Mouse (Mus musculus): ENCODE measurements around the gene Eef1akmt3. TPM values are rescaled to one million over a fixed set of nuclear protein-coding genes. Genes with fewer than 3 reads are reported as not detected.

Eef1akmt3 gene
- polyA plus RNA-seq, 1 experiment: not detected

GRCm38 (mm10) chr10:126984189-126985004, 56.9 kb downstream of the Eef1akmt3 start:
- no peaks in the 10 kb centered on the region for H3K9me3 ChIP-seq (ENCODE audit: control insufficient read depth, low read length)
- no peak for TF ChIP-seq TAL1 (IDR thresholded peaks at IDR 0.05; ENCODE audit: low read length)
- no peak for TF ChIP-seq GATA1 (IDR thresholded peaks at IDR 0.05; ENCODE audit: low read length)
- peaks cover 15% of the 10 kb centered on the region for H3K27me3 ChIP-seq (ENCODE audit: control insufficient read depth)
- peaks cover 74% of the 10 kb centered on the region for H3K4me1 ChIP-seq (ENCODE audit: control insufficient read depth)
- peaks cover 38% of the 10 kb centered on the region for H3K36me3 ChIP-seq (ENCODE audit: control insufficient read depth)
- no peak overlapping the region for H3K4me3 ChIP-seq (replicated peaks)

DNA sequence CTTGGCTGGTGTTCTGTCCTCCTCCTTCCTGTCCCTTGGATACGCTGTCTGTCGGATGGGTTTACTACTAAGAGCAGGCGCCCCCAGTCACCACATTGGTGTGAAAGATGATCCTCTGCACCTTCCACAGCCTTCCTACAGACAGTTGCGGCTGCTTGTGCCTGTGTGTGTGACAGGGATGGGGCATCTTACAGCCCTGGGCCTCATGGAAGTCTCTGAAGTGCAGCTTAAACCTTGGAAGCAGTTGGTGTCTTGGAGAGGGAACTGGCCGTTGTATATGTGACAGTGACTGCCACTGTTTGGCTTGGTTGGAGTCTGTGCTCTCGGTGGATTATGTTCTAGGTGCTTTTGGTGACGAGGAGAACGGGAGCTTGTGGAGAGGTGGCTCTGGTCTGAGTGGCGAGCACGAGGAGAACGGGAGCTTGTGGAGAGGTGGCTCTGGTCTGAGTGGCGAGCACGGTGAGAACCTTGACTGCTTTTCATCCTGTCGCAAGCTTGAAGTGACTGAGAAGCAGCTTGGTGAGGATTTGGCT, 58.1 kb downstream of the Eef1akmt3 start:
- no peak overlapping the region for H3K4me3 ChIP-seq (replicated peaks)
- no peak for TF ChIP-seq TAL1 (IDR thresholded peaks at IDR 0.05; ENCODE audit: low read length)
- no peak for TF ChIP-seq GATA1 (IDR thresholded peaks at IDR 0.05; ENCODE audit: low read length)
- peaks cover 18% of the 10 kb centered on the region for H3K27me3 ChIP-seq (ENCODE audit: control insufficient read depth)
- H3K4me1 ChIP-seq (ENCODE audit: control insufficient read depth): peaks cover 74% of the 10 kb centered on the region
- H3K36me3 ChIP-seq (ENCODE audit: control insufficient read depth): peaks cover 35% of the 10 kb centered on the region
- no peaks in the 10 kb centered on the region for H3K9me3 ChIP-seq (ENCODE audit: control insufficient read depth, low read length)

GRCm38 (mm10) chr10:126981746-126982145, 59.6 kb downstream of the Eef1akmt3 start:
- H3K27me3 ChIP-seq (ENCODE audit: control insufficient read depth): peaks cover 18% of the 10 kb centered on the region
- peaks cover 74% of the 10 kb centered on the region for H3K4me1 ChIP-seq (ENCODE audit: control insufficient read depth)
- H3K4me3 ChIP-seq (replicated peaks): no peak overlapping the region
- TF ChIP-seq GATA1 (IDR thresholded peaks at IDR 0.05; ENCODE audit: low read length) (no peak), TAL1 (IDR thresholded peaks at IDR 0.05; ENCODE audit: low read length) (no peak)
- peaks cover 35% of the 10 kb centered on the region for H3K36me3 ChIP-seq (ENCODE audit: control insufficient read depth)
- no peaks in the 10 kb centered on the region for H3K9me3 ChIP-seq (ENCODE audit: control insufficient read depth, low read length)

Other genes with a start within 250 kb of the Eef1akmt3 start
- 0.07 and 0.09 TPM in 2 replicates for gene Atp23, start 140.2 kb downstream of the Eef1akmt3 start, polyA plus RNA-seq (2012)
- gene Ctdsp2, start 62.8 kb downstream of the Eef1akmt3 start, polyA plus RNA-seq (2012): 2.2 and 3.4 TPM in 2 replicates
- gene Avil, start 40.8 kb downstream of the Eef1akmt3 start, polyA plus RNA-seq (2012): 0.01 TPM in 1 of 2 replicates, not detected in the other
- gene Tsfm, start 10.7 kb downstream of the Eef1akmt3 start, polyA plus RNA-seq (2012): 2.0 and 2.3 TPM in 2 replicates
- gene Mettl1, start 99 bp downstream of the Eef1akmt3 start, polyA plus RNA-seq (2012): 0.59 and 0.74 TPM in 2 replicates
- not detected in 2 replicates for gene Cyp27b1, start 6.7 kb upstream of the Eef1akmt3 start, polyA plus RNA-seq (2012)
- not detected in 2 replicates for gene March9, start 18.7 kb upstream of the Eef1akmt3 start, polyA plus RNA-seq (2012)
- gene Cdk4, start 22.0 kb upstream of the Eef1akmt3 start, polyA plus RNA-seq (2012): 81.1 and 96.8 TPM in 2 replicates
- 1.3 and 1.6 TPM in 2 replicates for gene Tspan31, start 28.8 kb upstream of the Eef1akmt3 start, polyA plus RNA-seq (2012)
- gene Agap2, start 33.8 kb upstream of the Eef1akmt3 start, polyA plus RNA-seq (2012): 0.07 and 0.10 TPM in 2 replicates
- 13.2 and 14.7 TPM in 2 replicates for gene Os9, start 79.6 kb upstream of the Eef1akmt3 start, polyA plus RNA-seq (2012)
- gene B4galnt1, start 123.7 kb upstream of the Eef1akmt3 start, polyA plus RNA-seq (2012): 0.56 and 1.0 TPM in 2 replicates
- gene Slc26a10, start 139.1 kb upstream of the Eef1akmt3 start, polyA plus RNA-seq (2012): not detected in 2 replicates
- 0.47 and 0.52 TPM in 2 replicates for gene Arhgef25, start 148.6 kb upstream of the Eef1akmt3 start, polyA plus RNA-seq (2012)
- 11.1 and 11.5 TPM in 2 replicates for gene Dtx3, start 154.2 kb upstream of the Eef1akmt3 start, polyA plus RNA-seq (2012)
- gene Pip4k2c, start 170.1 kb upstream of the Eef1akmt3 start, polyA plus RNA-seq (2012): 9.5 and 10.2 TPM in 2 replicates
- 0.01 and 0.03 TPM in 2 replicates for gene Kif5a, start 221.8 kb upstream of the Eef1akmt3 start, polyA plus RNA-seq (2012)
- gene Dctn2, start 224.9 kb upstream of the Eef1akmt3 start, polyA plus RNA-seq (2012): 15.3 and 16.5 TPM in 2 replicates
- gene Mbd6, start 247.5 kb upstream of the Eef1akmt3 start, polyA plus RNA-seq (2012): 33.5 and 35.5 TPM in 2 replicates